Mouse (Mus musculus) thymus, postnatal 36 days (tissue): ENCODE results near the gene Olfr1375.
"Not testable (repeated sequence)": the region's sequence is repeated elsewhere in the genome, so short reads cannot be mapped to it uniquely, and the experiment has no call there.

Experiments used
- DNase-seq, 2 experiments: peaks; one replicate each; pipeline ENCODE4 v3.0.0; 2022; ENCODE audit warnings: mixed read lengths in 2 of 2

Olfr1375 gene

GRCm38 (mm10) chr11:51047809-51048208 lies at the start of gene Olfr1375:
Gene Olfr1375, plus strand, starts transcription at chr11:51048109.
- not testable (repeated sequence) for DNase-seq

- no peak for DNase-seq
Observed at GRCm38 (mm10) chr11:51003296-51003695, 44.6 kb upstream of the Olfr1375 start, which contains the start of gene Olfr51. Gene Olfr51, plus strand, starts transcription at chr11:51003596.

GRCm38 (mm10) chr11:51011821-51012220 lies 36.1 kb upstream of the Olfr1375 start:
- DNase-seq = no peak

GRCm38 (mm10) chr11:51013936-51014335 lies 34.0 kb upstream of the Olfr1375 start, which contains the start of gene Olfr54:
Gene Olfr54, plus strand, starts transcription at chr11:51014236.
- DNase-seq = no peak

- DNase-seq = no peak
Observed at GRCm38 (mm10) chr11:51016341-51016740, 31.6 kb upstream of the Olfr1375 start.

- not testable (repeated sequence) for DNase-seq
Observed at GRCm38 (mm10) chr11:51026811-51027210, 21.1 kb upstream of the Olfr1375 start.

GRCm38 (mm10) chr11:51029381-51029780 lies 18.5 kb upstream of the Olfr1375 start:
- DNase-seq = not testable (repeated sequence)

- DNase-seq = no peak
Observed at GRCm38 (mm10) chr11:51030225-51030624, 17.7 kb upstream of the Olfr1375 start.

- no peak for DNase-seq
Observed at GRCm38 (mm10) chr11:51032851-51033250, 15.1 kb upstream of the Olfr1375 start.

GRCm38 (mm10) chr11:51034141-51034540 lies 13.8 kb upstream of the Olfr1375 start:
- not testable (repeated sequence) for DNase-seq

- no peak for DNase-seq
Observed at GRCm38 (mm10) chr11:51035951-51036350, 12.0 kb upstream of the Olfr1375 start.

GRCm38 (mm10) chr11:51044776-51045175 lies 3.1 kb upstream of the Olfr1375 start:
- DNase-seq = not testable (repeated sequence)

GRCm38 (mm10) chr11:51051678-51052077 lies 3.8 kb downstream of the Olfr1375 start:
- DNase-seq = no peak

GRCm38 (mm10) chr11:51053230-51053629 lies 5.3 kb downstream of the Olfr1375 start:
- DNase-seq = no peak

- DNase-seq = no peak
Observed at GRCm38 (mm10) chr11:51059151-51059571, 11.3 kb downstream of the Olfr1375 start, which contains the start of gene Zfp354a. Gene Zfp354a, plus strand, starts transcription at chr11:51059257.

GRCm38 (mm10) chr11:51059640-51060039 lies 11.7 kb downstream of the Olfr1375 start:
- DNase-seq = no peak

GRCm38 (mm10) chr11:51060981-51061380 lies 13.1 kb downstream of the Olfr1375 start:
- DNase-seq = no peak

- DNase-seq = no peak
Observed at GRCm38 (mm10) chr11:51063276-51063675, 15.4 kb downstream of the Olfr1375 start.

- DNase-seq = no peak
Observed at GRCm38 (mm10) chr11:51063841-51064240, 15.9 kb downstream of the Olfr1375 start.

GRCm38 (mm10) chr11:51084527-51084926 lies 36.6 kb downstream of the Olfr1375 start:
- DNase-seq = no peak

- DNase-seq = no peak
Observed at GRCm38 (mm10) chr11:51085269-51085668, 37.4 kb downstream of the Olfr1375 start.
